Mouse (Mus musculus) MEL (cell line): Measurements from ENCODE around the gene Asic3.

ENCODE experiments used
- CHD1 ChIP-seq: IDR thresholded peaks from 2 replicates; pipeline ENCODE4 v1.6.1; 2012; ENCODE audit warnings: low read depth, mild to moderate bottlenecking, inconsistent platforms, low read length, improper control_type of control experiment
- CTCF ChIP-seq, 3 experiments: IDR thresholded peaks in 2 of 3; conservative IDR thresholded peaks in 1 of 3; 2 replicates each; pipeline ENCODE4 v1.5.1; 2011 to 2012; ENCODE audit warnings: low read length in 3 of 3, low read depth in 2 of 3, mild to moderate bottlenecking in 2 of 3, improper control_type of control experiment in 1 of 3, inconsistent platforms in 1 of 3, mixed read lengths in 1 of 3, moderate library complexity in 1 of 3; ENCODE audit not compliant: control insufficient read depth in 1 of 3, insufficient read depth in 1 of 3, poor library complexity in 1 of 3, severe bottlenecking in 1 of 3
- EP300 ChIP-seq, 2 experiments: IDR thresholded peaks; 2 replicates each; pipeline ENCODE4 v1.6.1; 2011; ENCODE audit warnings: improper control_type of control experiment in 2 of 2, low read length in 2 of 2, low read depth in 1 of 2, mild to moderate bottlenecking in 1 of 2
- GABPA ChIP-seq: IDR thresholded peaks from 2 replicates; pipeline ENCODE4 v1.6.1; 2012; ENCODE audit warnings: low read depth, mild to moderate bottlenecking, inconsistent platforms, low read length, improper control_type of control experiment, moderate library complexity
- GATA1 ChIP-seq: IDR thresholded peaks from 2 replicates; pipeline ENCODE4 v1.6.1; 2011; ENCODE audit warnings: low read depth, low read length, improper control_type of control experiment
- TAL1 ChIP-seq: IDR thresholded peaks from 2 replicates; pipeline ENCODE4 v1.6.1; 2012; ENCODE audit warnings: mild to moderate bottlenecking, inconsistent platforms, low read length, moderate library complexity, mixed read lengths
- USF1 ChIP-seq: IDR thresholded peaks from 2 replicates; pipeline ENCODE4 v1.6.1; 2014; ENCODE audit warnings: low read depth, mild to moderate bottlenecking, inconsistent platforms, low read length, improper control_type of control experiment, moderate library complexity
- USF2 ChIP-seq, 2 experiments: IDR thresholded peaks; 2 replicates each; pipeline ENCODE4 v1.6.1; 2011 to 2012; ENCODE audit warnings: improper control_type of control experiment in 2 of 2, low read length in 2 of 2, borderline replicate concordance in 1 of 2, inconsistent platforms in 1 of 2, low read depth in 1 of 2, mild to moderate bottlenecking in 1 of 2; ENCODE audit not compliant: insufficient read depth in 1 of 2

- TF ChIP-seq TAL1 (no peak), CHD1 (no peak), GABPA (no peak), USF1 (no peak), CTCF (IDR thresholded peaks at IDR 0.05 in 2 of 3, conservative IDR thresholded peaks at IDR 0.05 in 1 of 3; ENCODE audit: control insufficient read depth in 1 of 3, insufficient read depth in 1 of 3, low read depth in 2 of 3, low read length in 3 of 3, poor library complexity in 1 of 3, severe bottlenecking in 1 of 3) (no peak), GATA1 (no peak), EP300 (IDR thresholded peaks at IDR 0.05; ENCODE audit: low read depth in 1 of 2, low read length in 2 of 2) (no peak), USF2 (IDR thresholded peaks at IDR 0.05; ENCODE audit: borderline replicate concordance in 1 of 2, insufficient read depth in 1 of 2, low read depth in 1 of 2, low read length in 2 of 2) (no peak)
Observed at GRCm38 (mm10) chr5:24443204-24443603, 30.0 kb downstream of the Asic3 start.
